Mouse (Mus musculus) heart, adult 2 months (tissue): ENCODE results near the gene Flnb.

Experiments
- CTCF ChIP-seq: fragments of 200-600 bp; IDR thresholded peaks from 2 replicates; pipeline ENCODE4 v1.8.1; 2022; ENCODE audit warnings: antibody characterized with exemption, mild to moderate bottlenecking, moderate library complexity
- EP300 ChIP-seq: fragments of 200-500 bp; IDR thresholded peaks from 2 replicates; pipeline ENCODE4 v1.6.1; 2011; ENCODE audit warnings: low read depth, low read length, control low read depth; ENCODE audit not compliant: insufficient read depth
- POLR2A ChIP-seq: fragments of 200-500 bp; IDR thresholded peaks from 2 replicates; pipeline ENCODE4 v1.6.1; 2011; ENCODE audit warnings: mild to moderate bottlenecking, low read depth, low read length, control low read depth; ENCODE audit not compliant: insufficient read depth

- TF ChIP-seq CTCF = no peak
- no peak for TF ChIP-seq EP300
- TF ChIP-seq POLR2A = no peak
Observed at GRCm38 (mm10) chr14:7861275-7861674, 43.5 kb downstream of the Flnb start.
